In the genomic region with DNA sequence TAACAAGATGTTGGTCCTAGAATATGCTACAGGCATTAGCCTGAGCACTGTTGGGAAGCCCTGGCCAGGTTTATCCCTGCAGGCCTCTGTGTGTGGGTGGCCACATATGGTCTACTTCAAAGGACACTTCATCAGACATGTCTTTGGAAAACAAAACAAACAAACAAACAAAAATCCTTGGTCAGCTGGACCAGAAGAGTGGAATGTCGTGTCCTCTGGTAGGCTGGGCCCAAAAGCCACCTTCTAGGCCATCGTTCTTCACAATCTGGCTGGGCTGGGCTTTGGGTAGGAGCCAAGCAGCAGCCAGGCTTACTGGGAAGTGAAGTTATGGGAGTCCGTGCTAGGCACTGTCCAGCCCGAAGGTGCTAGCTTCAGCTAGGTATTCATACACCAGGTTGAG, we compare ENCODE assay signal across 24 mouse cellular contexts. TPM values are rescaled to one million over a fixed set of nuclear protein-coding genes. Genes with fewer than 3 reads are reported as not detected.
DNase-seq lines count a peak whose midpoint lies in the region; ATAC-seq and TF ChIP-seq lines count a peak whose summit lies in the region.
"Had no signal": no experiment of that assay in that cellular context is flagged by ENCODE, and none has a peak within 500 bp of the region (broad histone marks: within the 10 kb centered on the region; RNA-seq: fewer than 3 reads in every experiment).

No protein-coding gene starts in this region.

- TF ChIP-seq CTCF in lung, embryonic 14.5 days (IDR thresholded peaks at IDR 0.05; ENCODE audit: low read depth): no peak
- no peak for TF ChIP-seq CTCF in lung, adult 2 months (IDR thresholded peaks at IDR 0.05; ENCODE audit: insufficient read depth, low read length)

- no peak for ATAC-seq in hindbrain, embryonic 12.5 days (ENCODE audit: low FRiP score)
- no peak for ATAC-seq in hindbrain, embryonic 16.5 days
- ATAC-seq in lung, embryonic 14.5 days (ENCODE audit: insufficient read depth): peak; percentile 48
- ATAC-seq: forebrain, embryonic 16.5 days; liver, embryonic 12.5 days had no signal

- no peak overlapping the region for H3K9ac ChIP-seq in hindbrain, embryonic 12.5 days
- no peak overlapping the region for H3K9ac ChIP-seq in hindbrain, embryonic 16.5 days (ENCODE audit: low read depth, low read length)
- H3K9ac ChIP-seq in lung, embryonic 14.5 days: peak overlapping the region; percentile 16; the same call in 1 of the 2 replicates
- H3K9ac ChIP-seq: embryonic facial prominence, embryonic 12.5 days; heart, embryonic 12.5 days; liver, embryonic 12.5 days had no signal

- DNase-seq in lung, embryonic 14.5 days: peak; percentile 83
- no peak for DNase-seq in lung, adult 2 months
- DNase-seq in embryonic facial prominence, embryonic 10.5 days (ENCODE audit: low spot score): no peak
- DNase-seq in lung, postnatal 36 days: peak; percentile 53
- DNase-seq in left cerebral cortex, postnatal 36 days (ENCODE audit: low spot score in 2 of 2): no peak
- DNase-seq: adrenal gland, adult 8-10 months; B cell, adult 2 months; cerebellum, adult 9-10 months; gastrocnemius, postnatal 36 days; heart, postnatal 14 days; kidney, adult 2 months; layer of hippocampus, postnatal 36 days; left cerebral cortex, postnatal 4 days; right cerebral cortex, adult 18-20 months had no signal

- H3K4me1 ChIP-seq in hindbrain, embryonic 12.5 days: peaks cover 37% of the 10 kb centered on the region
- peaks cover 16% of the 10 kb centered on the region; the same call in 1 of the 2 replicates for H3K4me1 ChIP-seq in hindbrain, embryonic 16.5 days (ENCODE audit: control insufficient read depth, insufficient read depth, low read depth, low read length)
- H3K4me1 ChIP-seq in lung, embryonic 14.5 days (ENCODE audit: insufficient read depth): peaks cover 43% of the 10 kb centered on the region
- H3K4me1 ChIP-seq in lung, adult 2 months (ENCODE audit: control insufficient read depth, insufficient read depth, low read length): peaks cover 23% of the 10 kb centered on the region
- peaks cover 44% of the 10 kb centered on the region for H3K4me1 ChIP-seq in embryonic facial prominence, embryonic 10.5 days

- H3K27ac ChIP-seq in hindbrain, embryonic 12.5 days: 0 out of 2 replicates have a peak overlapping the region, but pooled peaks have one; percentile 50
- H3K27ac ChIP-seq in hindbrain, embryonic 16.5 days (ENCODE audit: low read depth, low read length): no peak overlapping the region
- H3K27ac ChIP-seq in lung, embryonic 14.5 days (ENCODE audit: low read depth): peak overlapping the region; percentile 51; the same call in 1 of the 2 replicates
- 0 out of 2 replicates have a peak overlapping the region, but pooled peaks have one; percentile 8 for H3K27ac ChIP-seq in embryonic facial prominence, embryonic 10.5 days (replicated peaks)
- H3K27ac ChIP-seq: embryonic facial prominence, embryonic 12.5 days; liver, embryonic 12.5 days; macrophage had no signal

- 59% methylated on average over 4 of the region's 4 CpGs for WGBS in hindbrain, embryonic 12.5 days
- 59% methylated on average over 4 of the region's 4 CpGs for WGBS in hindbrain, embryonic 16.5 days
- 31% methylated on average over 4 of the region's 4 CpGs for WGBS in lung, embryonic 14.5 days
- WGBS in lung, adult 2 months: 39% methylated on average over 4 of the region's 4 CpGs
- 81% methylated on average over 4 of the region's 4 CpGs for WGBS in embryonic facial prominence, embryonic 10.5 days

- H3K36me3 ChIP-seq in hindbrain, embryonic 12.5 days: no peaks in the 10 kb centered on the region
- no peaks in the 10 kb centered on the region for H3K36me3 ChIP-seq in hindbrain, embryonic 16.5 days (ENCODE audit: control insufficient read depth, insufficient read depth, low read length)
- no peaks in the 10 kb centered on the region for H3K36me3 ChIP-seq in lung, embryonic 14.5 days (ENCODE audit: insufficient read depth)
- no peaks in the 10 kb centered on the region for H3K36me3 ChIP-seq in embryonic facial prominence, embryonic 10.5 days (replicated peaks)
- H3K36me3 ChIP-seq: embryonic facial prominence, embryonic 12.5 days; heart, embryonic 12.5 days; liver, embryonic 12.5 days had no signal

- H3K9me3 ChIP-seq in hindbrain, embryonic 12.5 days (replicated peaks): no peaks in the 10 kb centered on the region
- H3K9me3 ChIP-seq in hindbrain, embryonic 16.5 days (ENCODE audit: control insufficient read depth, low read length): no peaks in the 10 kb centered on the region
- no peaks in the 10 kb centered on the region for H3K9me3 ChIP-seq in lung, embryonic 14.5 days (ENCODE audit: low read depth, low read length)
- no peaks in the 10 kb centered on the region for H3K9me3 ChIP-seq in embryonic facial prominence, embryonic 10.5 days
- H3K9me3 ChIP-seq: embryonic facial prominence, embryonic 12.5 days; heart, embryonic 12.5 days; liver, embryonic 12.5 days had no signal

- no peak for TF ChIP-seq POLR2A in lung, adult 2 months (IDR thresholded peaks at IDR 0.05; ENCODE audit: borderline replicate concordance, extremely low read depth, low read depth, low read length)

- no peak overlapping the region for H3K4me2 ChIP-seq in hindbrain, embryonic 12.5 days (replicated peaks)
- no peak overlapping the region for H3K4me2 ChIP-seq in hindbrain, embryonic 16.5 days (ENCODE audit: low read length)
- no peak overlapping the region for H3K4me2 ChIP-seq in lung, embryonic 14.5 days
- H3K4me2 ChIP-seq: embryonic facial prominence, embryonic 12.5 days; heart, embryonic 12.5 days; liver, embryonic 12.5 days; midbrain, embryonic 11.5 days had no signal

- intact Hi-C loops in left cerebral cortex, postnatal 36 days (cut with DNase I): no loop called here

- no peaks in the 10 kb centered on the region; the same call in 1 of the 2 replicates for H3K27me3 ChIP-seq in hindbrain, embryonic 12.5 days
- H3K27me3 ChIP-seq in hindbrain, embryonic 16.5 days (replicated peaks; ENCODE audit: control insufficient read depth, insufficient read depth, low read length): 0 out of 2 replicates have a peak, but pooled peaks cover 2% of the 10 kb centered on the region
- no peaks in the 10 kb centered on the region for H3K27me3 ChIP-seq in lung, embryonic 14.5 days (ENCODE audit: insufficient read depth, low read length)
- H3K27me3 ChIP-seq in embryonic facial prominence, embryonic 10.5 days (replicated peaks; ENCODE audit: low read depth, poor library complexity, severe bottlenecking): peaks cover 36% of the 10 kb centered on the region
- H3K27me3 ChIP-seq: embryonic facial prominence, embryonic 12.5 days; heart, embryonic 12.5 days had no signal

- H3K4me3 ChIP-seq in hindbrain, embryonic 12.5 days: no peak overlapping the region
- no peak overlapping the region for H3K4me3 ChIP-seq in hindbrain, embryonic 16.5 days (ENCODE audit: low read length)
- no peak overlapping the region for H3K4me3 ChIP-seq in lung, embryonic 14.5 days (ENCODE audit: low read depth, low read length)
- no peak overlapping the region for H3K4me3 ChIP-seq in lung, adult 2 months (replicated peaks; ENCODE audit: extremely low read depth, low read depth, low read length)
- no peak overlapping the region for H3K4me3 ChIP-seq in embryonic facial prominence, embryonic 10.5 days
- H3K4me3 ChIP-seq: embryonic facial prominence, embryonic 12.5 days; erythroblast, embryonic 14.5 days; heart, embryonic 12.5 days; liver, embryonic 12.5 days had no signal

RNA-seq across cellular contexts. Expression of a gene that starts 14.3 kb away (rescaled TPM):
- 63.6 and 68.4 TPM in 2 replicates for polyA plus RNA-seq in hindbrain, embryonic 12.5 days (2016; fragmentation: Nextera tagmentation; extraction: Ambion mirVana)
- 45.9 and 48.2 TPM in 2 replicates for polyA plus RNA-seq in hindbrain, embryonic 16.5 days (2015; fragmentation: Nextera tagmentation; extraction: Ambion mirVana)
- 51.0 and 52.5 TPM in 2 replicates for polyA plus RNA-seq in lung, embryonic 14.5 days (2014; fragmentation: Nextera tagmentation; extraction: Ambion mirVana)
- polyA plus RNA-seq in lung, adult 2 months (2012; rRNA removed): 237 and 258 TPM in 2 replicates
- 12.9 and 36.8 TPM in 2 replicates for polyA plus RNA-seq in embryonic facial prominence, embryonic 10.5 days (2016; fragmentation: Nextera tagmentation; extraction: Ambion mirVana)
- total RNA-seq in left cerebral cortex, postnatal 36 days (2021): 100 to 1,000 TPM; 120 to 133 TPM
- total RNA-seq: monocyte, adult 5-6 weeks had no signal
- polyA plus RNA-seq: erythroblast, embryonic 14.5 days; macrophage had no signal

RNA-seq across cellular contexts. Expression of a gene that starts 48.9 kb away (rescaled TPM):
- 33.3 and 33.8 TPM in 2 replicates for polyA plus RNA-seq in hindbrain, embryonic 12.5 days (2016; fragmentation: Nextera tagmentation; extraction: Ambion mirVana)
- polyA plus RNA-seq in hindbrain, embryonic 16.5 days (2015; fragmentation: Nextera tagmentation; extraction: Ambion mirVana): 32.5 and 35.3 TPM in 2 replicates
- 38.3 and 39.7 TPM in 2 replicates for polyA plus RNA-seq in lung, embryonic 14.5 days (2014; fragmentation: Nextera tagmentation; extraction: Ambion mirVana)
- polyA plus RNA-seq in lung, adult 2 months (2012; rRNA removed): 41.5 and 46.1 TPM in 2 replicates
- polyA plus RNA-seq in embryonic facial prominence, embryonic 10.5 days (2016; fragmentation: Nextera tagmentation; extraction: Ambion mirVana): 37.1 and 40.0 TPM in 2 replicates
- 10 to 100 TPM; 24.4 to 27.5 TPM for total RNA-seq in left cerebral cortex, postnatal 36 days (2021)

RNA-seq across cellular contexts. Expression of a gene that starts 49.2 kb away (rescaled TPM):
- 161 TPM in 2 replicates for polyA plus RNA-seq in hindbrain, embryonic 12.5 days (2016; fragmentation: Nextera tagmentation; extraction: Ambion mirVana)
- 42.2 and 46.0 TPM in 2 replicates for polyA plus RNA-seq in hindbrain, embryonic 16.5 days (2015; fragmentation: Nextera tagmentation; extraction: Ambion mirVana)
- polyA plus RNA-seq in lung, embryonic 14.5 days (2014; fragmentation: Nextera tagmentation; extraction: Ambion mirVana): 254 and 261 TPM in 2 replicates
- polyA plus RNA-seq in lung, adult 2 months (2012; rRNA removed): 3.1 and 5.3 TPM in 2 replicates
- polyA plus RNA-seq in embryonic facial prominence, embryonic 10.5 days (2016; fragmentation: Nextera tagmentation; extraction: Ambion mirVana): 318 and 337 TPM in 2 replicates
- 1 to 10 TPM; 6.0 to 6.1 TPM for total RNA-seq in left cerebral cortex, postnatal 36 days (2021)

RNA-seq across cellular contexts. Expression of a gene that starts 54.8 kb away (rescaled TPM):
- 182 and 186 TPM in 2 replicates for polyA plus RNA-seq in hindbrain, embryonic 12.5 days (2016; fragmentation: Nextera tagmentation; extraction: Ambion mirVana)
- 128 and 133 TPM in 2 replicates for polyA plus RNA-seq in hindbrain, embryonic 16.5 days (2015; fragmentation: Nextera tagmentation; extraction: Ambion mirVana)
- 265 and 275 TPM in 2 replicates for polyA plus RNA-seq in lung, embryonic 14.5 days (2014; fragmentation: Nextera tagmentation; extraction: Ambion mirVana)
- 20.4 and 21.3 TPM in 2 replicates for polyA plus RNA-seq in lung, adult 2 months (2012; rRNA removed)
- 313 and 322 TPM in 2 replicates for polyA plus RNA-seq in embryonic facial prominence, embryonic 10.5 days (2016; fragmentation: Nextera tagmentation; extraction: Ambion mirVana)
- total RNA-seq in left cerebral cortex, postnatal 36 days (2021): 10 to 100 TPM; 22.5 to 26.4 TPM

Comparison
In these comparisons a context has a peak if more than half of its experiments do, and no peak if none do; other contexts are left out.
1. DNase-seq: peak in lung, embryonic 14.5 days (single experiment) and lung, postnatal 36 days (single experiment); none in lung, adult 2 months (single experiment), embryonic facial prominence, embryonic 10.5 days (single experiment) and left cerebral cortex, postnatal 36 days (0 of 2).